Mouse (Mus musculus) brain, embryonic 14.5 days (tissue): ENCODE data around the gene Sox5.

Source experiments
- CTCF ChIP-seq: fragments of 200-500 bp; IDR thresholded peaks from 2 replicates; pipeline ENCODE4 v1.5.1; 2012; ENCODE audit warnings: inconsistent platforms, mild to moderate bottlenecking, moderate library complexity, borderline replicate concordance; ENCODE audit not compliant: insufficient read depth, insufficient read length; ENCODE audit errors: extremely low read depth
- POLR2A ChIP-seq: fragments of 200-500 bp; IDR thresholded peaks from 2 replicates; pipeline ENCODE4 v1.6.1; 2012; ENCODE audit warnings: mild to moderate bottlenecking, inconsistent platforms, borderline replicate concordance; ENCODE audit not compliant: poor library complexity, insufficient read depth, insufficient read length, severe bottlenecking; ENCODE audit errors: extremely low read depth

GRCm38 (mm10) chr6:144270306-144270705 is 511.5 kb downstream of the Sox5 start:
- TF ChIP-seq CTCF (no peak), POLR2A (no peak)
